Mouse (Mus musculus) gastrocnemius, postnatal 36 days (tissue): ENCODE data around the gene Egfl6. TPM values are rescaled to one million over a fixed set of nuclear protein-coding genes. Genes with fewer than 3 reads are reported as not detected.

ENCODE experiments used
- DNase-seq, 2 experiments: peaks; one replicate each; pipeline ENCODE4 v3.0.0; 2022
- intact Hi-C: fragments of 180-260 bp; cut with DNase I; formaldehyde crosslinking; loops from one replicate; pipeline ENCODE4 v1.15.1; 2025
- long read RNA-seq, 2 experiments: library from polyadenylated mRNA; stranded (forward); transcript quantifications; one replicate each; pipeline ENCODE4 v2.0.0; 2021
- total RNA-seq, 2 experiments: library from RNA; stranded (reverse); gene quantifications; 2 replicates each; pipeline ENCODE4 v1.2.3; 2021

The Egfl6 gene
- total RNA-seq = 1 to 10 TPM in 1 of 2 experiments, under 1 TPM in 1; 0.79 to 1.0 TPM
- long read RNA-seq, experiment 1 = 0 reads
- long read RNA-seq, experiment 2, partial matches to known transcripts = 0 of 2 reads
- long read RNA-seq, experiment 2, other reads (novel, unspliced or antisense) = 2 of 2 reads

DNA sequence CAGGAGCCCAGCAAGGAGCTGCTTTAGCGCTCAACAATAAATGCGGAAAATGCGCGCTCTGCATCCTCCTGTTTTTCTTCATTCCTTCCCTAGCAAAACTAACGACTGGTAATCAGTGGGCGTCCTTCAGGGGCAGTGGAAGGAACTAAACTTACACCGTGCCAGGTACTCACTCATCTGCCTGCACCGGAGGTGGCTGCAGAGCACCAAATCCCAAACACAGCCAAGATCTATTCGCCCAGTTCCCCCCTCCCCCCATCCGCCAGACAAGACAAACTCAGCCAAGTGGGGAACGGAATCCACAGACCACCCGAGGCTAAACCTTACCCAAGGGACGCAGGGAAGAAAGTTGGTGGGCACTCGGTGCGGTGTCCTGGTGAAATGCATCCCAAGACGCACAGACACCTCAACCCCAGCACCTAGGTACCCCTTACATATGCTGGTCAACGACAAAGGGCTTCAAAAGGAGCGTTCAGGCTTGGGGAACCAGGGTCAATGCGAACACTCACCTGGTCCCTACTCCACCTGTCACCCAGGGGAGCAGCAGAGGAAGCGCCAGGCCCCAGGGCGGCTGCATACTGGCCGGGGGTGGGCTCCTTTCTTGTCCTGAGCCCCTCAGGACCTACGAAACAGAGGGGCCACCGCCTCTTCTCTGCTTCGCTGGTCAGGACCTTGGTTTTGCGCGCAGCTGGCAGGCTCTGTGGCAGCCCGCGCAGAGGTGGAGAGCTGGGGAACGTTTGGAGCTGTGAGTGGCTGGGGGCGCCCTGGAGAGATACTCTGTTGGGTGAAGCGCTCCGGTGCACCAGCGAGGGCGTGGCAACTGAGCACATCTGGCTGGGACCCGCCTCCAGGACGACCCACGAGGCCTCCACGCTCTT lies at the start of gene Egfl6:
Gene Egfl6, minus strand, starts transcription at position 774 of the 878 bp plus-strand sequence.
- DNase-seq = no peak
- intact Hi-C loops = no loop called here

DNA sequence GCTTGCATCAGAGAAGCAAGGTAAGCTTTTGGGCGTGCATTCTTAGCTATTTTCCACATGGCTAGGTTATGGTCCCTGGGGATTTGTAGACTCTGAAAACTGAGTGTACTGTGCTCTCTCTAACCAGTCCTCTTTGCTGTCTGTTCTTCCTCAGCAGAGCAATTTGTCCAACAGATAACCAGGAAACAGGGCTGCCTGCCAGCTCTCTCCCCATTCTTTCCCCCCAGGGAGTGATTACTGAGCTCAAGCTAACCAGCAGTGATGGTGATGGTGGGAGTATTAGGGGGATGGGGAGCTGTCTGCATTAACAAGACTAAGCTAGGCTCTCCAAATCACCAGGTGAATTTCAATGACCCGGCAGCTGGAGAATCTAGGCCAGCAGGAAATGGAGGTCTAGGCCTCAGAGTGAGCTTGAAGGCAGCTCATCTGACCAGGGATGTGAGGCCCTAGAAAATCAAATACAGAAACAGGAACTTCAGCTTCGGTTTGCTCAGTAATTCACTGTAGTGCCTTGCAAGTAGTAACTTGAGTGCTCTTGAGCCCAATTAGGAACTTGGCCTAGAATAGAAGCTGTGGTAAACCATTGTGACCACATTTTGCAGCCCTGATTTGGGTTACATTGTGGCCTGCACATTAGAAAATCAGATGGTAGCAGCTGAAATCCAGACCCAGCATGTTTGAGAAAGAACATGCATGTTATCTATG lies 41.5 kb upstream of the Egfl6 start:
- intact Hi-C loops = no loop called here
- no peak for DNase-seq

DNA sequence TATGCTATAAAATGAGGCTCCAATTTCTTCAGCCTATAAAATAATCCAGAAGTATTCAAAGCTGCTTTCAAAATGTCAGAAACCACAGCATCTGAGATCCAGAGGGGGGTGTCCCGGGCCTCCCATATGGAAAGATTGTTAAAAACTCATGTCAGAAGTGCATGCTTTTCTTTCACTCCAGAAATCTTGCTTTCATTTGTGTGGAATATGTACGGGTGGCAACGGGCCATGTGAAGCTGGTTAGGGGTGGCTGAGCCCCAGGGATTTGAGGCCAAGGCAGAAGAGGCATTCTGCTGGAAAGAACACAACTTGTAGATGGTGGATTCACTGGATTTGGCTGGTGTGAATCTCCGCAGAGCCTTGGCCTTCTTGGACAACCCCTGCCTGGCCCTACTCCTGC lies 40.7 kb upstream of the Egfl6 start:
- intact Hi-C loops = no loop called here
- DNase-seq = no peak

DNA sequence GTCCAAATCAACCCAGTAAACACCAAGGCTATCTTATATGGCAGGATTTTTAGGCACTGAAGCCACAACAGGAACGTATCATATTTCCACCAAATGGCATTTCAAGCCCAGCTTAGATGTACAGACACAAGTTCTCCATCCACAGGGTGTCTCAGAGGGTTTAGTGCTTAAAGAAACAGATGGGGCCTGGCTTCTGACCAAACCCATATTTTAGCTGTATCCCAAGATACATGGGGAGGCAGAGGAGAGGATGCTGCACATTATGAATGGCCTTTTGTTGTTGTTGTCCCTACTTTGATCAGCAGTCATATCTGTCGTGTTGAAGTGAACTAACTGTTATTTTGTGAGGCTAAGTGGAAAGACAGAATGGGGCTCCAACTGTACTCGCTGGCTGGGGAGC lies 37.7 kb upstream of the Egfl6 start:
- no peak for DNase-seq
- intact Hi-C loops = no loop called here

DNA sequence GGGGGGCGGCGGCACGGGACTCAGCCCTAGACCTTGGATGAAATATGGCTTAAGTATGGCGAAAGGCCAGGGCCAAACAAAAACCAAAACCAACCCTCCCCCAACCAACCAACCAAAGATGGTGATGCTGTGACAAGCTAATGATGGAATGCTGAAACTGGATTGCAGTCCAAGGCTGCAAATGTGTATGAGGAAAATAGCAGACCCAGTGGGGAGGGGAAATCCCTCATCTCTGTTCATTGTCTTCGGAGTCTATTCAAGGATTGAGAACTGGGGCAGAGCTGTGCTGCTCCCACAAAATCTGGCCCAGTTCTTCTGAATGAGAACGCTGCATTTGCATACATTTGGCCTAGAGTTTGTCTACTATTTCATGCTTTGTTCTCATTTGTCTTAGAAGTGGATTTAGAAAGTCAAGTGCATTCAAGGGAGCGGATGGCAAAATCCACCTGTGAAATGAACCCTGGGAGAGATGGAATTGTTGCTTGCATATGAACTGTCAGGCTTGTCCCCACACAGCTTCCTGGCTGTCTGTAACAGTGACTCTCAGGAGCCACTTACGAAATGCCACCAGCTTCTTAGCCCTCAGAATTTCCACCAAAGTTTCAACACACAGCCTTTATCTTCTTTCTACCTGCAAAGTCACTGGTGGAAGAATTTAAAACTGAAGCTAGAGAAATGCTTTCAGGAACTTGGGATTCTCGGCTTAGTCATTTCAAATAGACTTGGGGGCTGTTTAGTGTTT lies 36.2 kb upstream of the Egfl6 start:
- DNase-seq = no peak
- intact Hi-C loops = no loop called here

DNA sequence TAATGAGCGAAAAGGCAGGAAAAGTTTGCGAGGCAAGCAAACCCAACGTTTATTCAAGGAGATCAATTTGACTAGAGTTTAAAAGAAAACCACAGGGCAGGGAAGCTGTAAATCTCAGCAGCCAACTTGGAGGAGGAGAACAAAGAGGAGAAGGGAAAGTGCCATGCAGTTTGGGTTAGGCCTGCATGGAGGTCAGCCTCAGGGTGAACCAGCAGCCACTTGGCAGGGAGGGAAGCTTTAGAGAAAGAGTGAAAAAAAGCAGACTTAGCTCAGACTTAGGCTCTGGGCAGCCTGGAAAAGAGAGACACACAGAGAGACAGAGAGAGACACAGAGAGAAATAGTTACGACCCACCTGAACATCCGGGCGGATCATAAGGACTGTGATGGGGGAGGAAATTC lies 35.4 kb upstream of the Egfl6 start:
- DNase-seq = no peak
- intact Hi-C loops = no loop called here

DNA sequence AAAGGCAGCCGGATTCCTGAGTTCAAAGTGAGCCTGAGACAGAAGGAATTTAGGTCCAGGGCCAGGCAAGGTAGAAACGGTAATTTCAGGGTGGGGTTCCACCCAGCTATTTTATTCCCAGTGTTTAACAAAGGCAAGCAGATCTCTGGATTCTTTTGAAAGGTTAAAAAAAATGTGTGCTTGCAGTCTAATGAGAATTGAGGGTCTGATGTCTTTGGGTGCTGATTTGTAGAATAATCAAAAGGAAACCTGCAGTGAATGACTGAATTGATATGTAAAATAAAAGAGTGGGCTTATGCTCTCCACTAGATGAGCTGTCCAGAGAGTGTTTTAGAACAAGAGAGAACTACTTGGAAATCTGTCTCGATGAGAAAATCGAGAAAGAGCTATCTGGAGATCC lies 33.6 kb upstream of the Egfl6 start:
- DNase-seq = no peak
- intact Hi-C loops = no loop called here

DNA sequence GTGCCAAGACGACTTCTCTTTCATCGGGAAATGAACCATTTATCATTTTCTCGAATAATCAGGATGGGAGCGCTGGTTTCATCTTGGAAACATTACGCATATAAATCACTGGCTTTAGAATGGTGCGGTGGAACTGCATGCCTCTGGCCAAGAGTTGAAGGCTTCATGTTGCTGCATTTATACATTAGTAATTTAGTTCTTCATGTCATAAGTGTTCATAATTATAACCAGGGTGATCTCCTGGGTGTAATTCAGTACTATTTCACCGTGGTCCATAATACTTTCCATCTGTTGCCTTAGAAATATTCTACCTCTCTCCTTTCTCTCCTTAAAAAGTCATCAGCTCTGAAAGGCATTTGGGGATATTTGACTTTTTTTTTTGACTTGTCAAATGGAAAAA lies 29.7 kb upstream of the Egfl6 start:
- no peak for DNase-seq
- intact Hi-C loops = no loop called here

DNA sequence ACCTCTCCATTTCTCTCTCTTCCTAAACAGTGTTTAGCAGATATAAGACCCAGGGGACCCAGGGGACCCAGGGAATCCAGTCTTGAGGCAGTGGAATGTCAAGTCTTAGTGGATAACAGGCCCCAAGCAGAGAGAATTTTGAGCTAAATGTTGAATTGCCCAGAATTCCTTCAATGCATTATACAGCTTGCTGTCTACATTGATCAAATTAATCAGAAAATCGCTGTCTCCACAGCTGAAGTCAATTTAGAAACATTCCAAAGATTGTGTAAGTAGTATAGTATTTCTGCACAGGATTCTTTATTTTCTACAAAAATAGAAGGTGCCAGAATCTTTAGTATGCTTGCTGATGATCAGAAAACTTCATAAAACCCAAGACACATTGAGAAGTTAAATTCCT lies 9.4 kb downstream of the Egfl6 start:
- DNase-seq = no peak
- intact Hi-C loops = no loop called here

DNA sequence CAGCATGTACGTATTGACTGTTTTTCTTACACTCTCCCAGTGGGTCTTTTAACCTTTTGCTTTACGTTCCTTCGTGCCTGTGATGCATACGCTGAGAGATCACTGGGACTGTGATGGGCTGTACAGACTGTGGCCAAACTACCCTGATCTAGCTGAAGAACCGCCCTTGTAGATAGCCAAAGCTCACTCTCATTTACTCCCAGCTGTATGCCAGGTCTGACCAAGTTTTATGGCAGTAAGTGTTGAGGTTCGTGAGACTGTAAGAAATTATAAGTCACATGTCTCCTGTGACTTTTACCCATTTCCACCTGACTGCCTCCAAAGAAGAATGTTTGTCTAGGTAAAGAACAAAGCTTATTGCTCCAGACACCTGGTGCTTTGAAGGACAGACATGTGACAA lies 19.5 kb downstream of the Egfl6 start:
- DNase-seq = no peak
- intact Hi-C loops = no loop called here

DNA sequence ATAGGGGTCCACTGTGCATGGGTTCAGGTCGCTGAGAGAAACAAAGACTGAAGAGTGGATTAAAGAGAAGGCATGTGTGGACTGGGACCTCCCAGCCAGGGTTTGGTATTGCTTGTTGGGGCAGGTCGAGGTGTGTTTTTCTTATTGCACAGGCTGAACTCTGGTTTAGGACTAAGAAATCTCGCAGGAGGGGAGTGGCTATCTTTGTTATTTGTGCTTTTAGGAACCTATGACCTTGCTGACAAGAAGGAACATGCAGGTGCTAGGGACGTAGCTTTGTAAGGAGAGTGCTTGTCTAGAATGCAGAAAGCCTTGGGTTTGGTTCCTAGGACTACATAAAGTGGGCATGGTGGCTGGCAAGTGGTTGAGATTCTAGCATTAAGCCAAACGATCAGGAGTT lies 20.1 kb downstream of the Egfl6 start:
- intact Hi-C loops = no loop called here
- DNase-seq = no peak

DNA sequence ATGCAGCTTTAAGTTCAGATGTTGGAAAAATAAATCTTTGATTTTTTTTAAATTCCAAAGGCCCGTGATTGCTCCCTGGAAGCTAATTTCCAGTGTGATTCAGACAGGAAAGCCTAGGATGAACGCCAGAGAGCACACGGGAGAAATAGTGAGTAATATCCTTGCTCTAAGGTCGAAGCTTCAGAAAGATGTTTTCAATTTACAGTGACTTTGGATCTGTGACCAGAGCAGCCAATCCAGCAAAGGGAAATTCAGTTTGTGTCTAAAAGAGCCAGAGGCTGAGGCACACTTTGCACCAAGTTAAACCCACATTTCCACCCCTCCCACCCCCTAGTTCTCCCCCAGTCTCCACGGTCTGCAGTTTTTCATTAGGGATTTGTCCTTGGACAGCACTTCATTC lies 20.6 kb downstream of the Egfl6 start:
- intact Hi-C loops = no loop called here
- DNase-seq = no peak

DNA sequence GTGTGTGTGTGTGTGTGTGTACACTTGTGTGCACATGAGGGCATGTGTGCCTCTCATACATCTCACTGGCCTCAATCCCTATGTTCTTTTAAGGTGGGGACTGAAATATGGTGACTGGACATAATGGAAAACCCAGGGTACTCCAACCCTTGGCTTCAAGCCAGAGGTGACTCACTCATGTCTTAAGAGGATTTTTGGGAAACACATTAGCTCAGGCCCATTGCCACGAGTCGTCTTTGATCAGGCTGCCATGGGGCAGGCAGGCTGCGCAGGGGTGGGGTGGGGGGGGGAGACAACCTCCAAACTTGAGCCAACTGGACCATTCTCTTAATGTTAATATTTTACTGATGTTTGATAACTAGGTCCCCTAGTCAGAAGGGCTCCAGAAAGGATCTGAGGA lies 26.2 kb downstream of the Egfl6 start:
- no peak for DNase-seq
- intact Hi-C loops = no loop called here

DNA sequence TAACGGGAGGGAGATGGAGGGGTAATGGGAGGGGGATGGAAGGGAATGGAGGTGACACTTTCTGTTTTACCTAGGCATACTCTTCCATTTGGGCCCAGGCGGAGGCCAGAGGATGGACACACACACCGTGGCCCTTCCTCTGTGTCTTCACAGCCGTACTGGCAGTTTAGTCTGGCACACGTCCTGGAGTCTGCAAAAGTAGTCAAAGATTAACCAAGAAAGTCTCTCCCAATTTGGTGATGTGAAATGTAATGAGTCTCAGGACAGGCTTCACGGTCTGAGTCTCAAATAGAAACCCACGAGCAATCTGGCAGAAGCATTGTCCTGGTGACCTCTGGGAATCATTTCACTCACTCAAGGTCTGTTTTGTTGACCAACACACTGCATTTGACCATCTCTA lies 33.2 kb downstream of the Egfl6 start:
- intact Hi-C loops = no loop called here
- DNase-seq = no peak

DNA sequence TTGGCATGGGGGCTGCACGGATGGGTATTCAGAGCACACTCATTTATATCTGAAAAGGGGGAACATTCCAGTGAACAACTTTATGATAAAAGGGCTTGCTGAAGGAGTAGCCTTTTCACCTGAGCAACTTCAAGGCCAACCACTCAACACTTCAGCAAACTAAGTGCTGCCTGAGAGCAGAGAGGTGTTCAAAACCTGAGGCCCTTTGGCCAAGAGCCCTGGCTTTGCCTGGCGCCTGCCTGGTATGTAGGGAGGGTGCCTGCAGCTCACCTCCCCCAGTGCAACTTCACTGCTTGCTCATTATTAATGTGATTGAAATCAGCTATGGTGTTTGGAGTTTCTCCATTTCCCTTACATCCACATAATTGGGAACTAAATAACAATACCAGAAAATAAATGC lies 39.0 kb downstream of the Egfl6 start:
- intact Hi-C loops = no loop called here
- DNase-seq = no peak

DNA sequence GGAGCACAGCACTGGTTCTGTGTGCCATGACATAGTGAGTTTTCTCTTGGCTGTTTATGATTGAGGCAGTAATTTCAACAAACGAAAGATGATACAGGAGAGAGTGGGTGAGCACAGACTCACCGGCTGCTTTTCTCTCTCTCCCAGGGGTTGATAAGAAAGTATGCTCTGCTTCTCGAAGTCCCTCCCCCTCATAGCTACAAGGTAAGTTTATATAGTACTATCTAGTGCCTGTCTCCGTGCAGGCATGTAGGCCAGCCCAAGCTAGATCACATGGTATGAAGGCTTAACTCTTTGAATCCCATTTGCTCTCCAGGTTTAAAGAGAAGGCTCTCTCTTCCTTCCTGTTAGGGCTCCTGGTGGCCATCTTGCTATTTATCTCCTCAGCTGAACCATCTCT lies 50.4 kb downstream of the Egfl6 start:
- no peak for DNase-seq
- intact Hi-C loops = no loop called here

DNA sequence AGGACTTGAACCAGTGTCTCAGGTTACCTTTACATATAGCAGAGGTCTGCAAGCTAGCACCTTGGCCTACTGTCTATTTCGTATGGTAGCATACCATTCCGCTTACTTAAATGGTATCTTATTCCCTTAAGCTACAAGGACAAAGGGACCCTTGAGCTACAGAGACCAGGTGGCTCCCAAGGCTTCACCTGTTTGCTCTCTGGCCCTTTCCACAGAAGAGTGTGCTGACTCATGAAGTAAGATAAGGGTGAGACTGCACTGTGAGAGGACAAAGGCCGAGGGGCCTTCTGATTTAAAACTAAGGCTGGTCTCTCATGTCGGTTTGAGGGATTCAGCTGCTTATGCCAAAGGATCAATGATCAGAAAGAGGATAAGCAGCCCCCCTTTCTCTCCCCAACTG lies 52.1 kb downstream of the Egfl6 start:
- DNase-seq = no peak
- intact Hi-C loops = no loop called here

DNA sequence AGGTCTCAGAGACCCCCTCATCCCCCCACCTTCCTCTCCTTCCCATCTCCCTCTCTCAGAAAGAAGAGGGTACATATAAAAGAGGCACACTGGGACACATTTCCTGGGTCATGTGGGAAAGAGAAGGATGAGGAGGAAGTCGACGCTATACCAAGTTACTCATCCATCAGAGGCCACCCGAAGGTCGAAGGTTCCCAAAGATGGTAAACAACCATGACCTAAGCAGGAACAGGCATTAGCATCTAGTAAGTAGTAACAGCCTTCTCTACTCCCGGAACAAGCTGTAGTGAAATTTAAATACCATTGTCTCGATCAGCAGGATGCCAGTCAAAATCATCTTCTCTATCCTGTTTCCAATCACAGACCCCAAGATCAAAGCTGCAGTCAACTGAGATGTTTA lies 53.8 kb downstream of the Egfl6 start:
- intact Hi-C loops = no loop called here
- DNase-seq = no peak

DNA sequence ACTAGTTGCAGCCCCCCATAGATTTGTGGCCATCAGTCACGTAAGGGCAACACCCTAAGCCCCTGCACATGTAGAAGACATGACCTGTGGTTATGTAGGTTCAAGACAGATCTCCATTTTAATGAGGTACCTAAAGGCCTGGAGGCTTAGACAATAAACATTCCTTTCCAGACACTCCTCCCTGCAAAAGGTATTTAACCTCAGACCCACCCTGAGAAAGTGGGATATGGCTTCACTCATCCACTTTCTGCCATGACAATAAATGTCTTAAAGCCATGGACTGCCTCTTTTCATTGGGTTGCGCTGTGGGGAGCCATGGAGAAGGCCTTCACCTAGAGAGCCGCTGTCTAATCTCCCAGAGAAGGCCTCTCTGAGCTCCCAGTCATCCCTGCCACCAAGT lies 57.4 kb downstream of the Egfl6 start:
- intact Hi-C loops = no loop called here
- no peak for DNase-seq

DNA sequence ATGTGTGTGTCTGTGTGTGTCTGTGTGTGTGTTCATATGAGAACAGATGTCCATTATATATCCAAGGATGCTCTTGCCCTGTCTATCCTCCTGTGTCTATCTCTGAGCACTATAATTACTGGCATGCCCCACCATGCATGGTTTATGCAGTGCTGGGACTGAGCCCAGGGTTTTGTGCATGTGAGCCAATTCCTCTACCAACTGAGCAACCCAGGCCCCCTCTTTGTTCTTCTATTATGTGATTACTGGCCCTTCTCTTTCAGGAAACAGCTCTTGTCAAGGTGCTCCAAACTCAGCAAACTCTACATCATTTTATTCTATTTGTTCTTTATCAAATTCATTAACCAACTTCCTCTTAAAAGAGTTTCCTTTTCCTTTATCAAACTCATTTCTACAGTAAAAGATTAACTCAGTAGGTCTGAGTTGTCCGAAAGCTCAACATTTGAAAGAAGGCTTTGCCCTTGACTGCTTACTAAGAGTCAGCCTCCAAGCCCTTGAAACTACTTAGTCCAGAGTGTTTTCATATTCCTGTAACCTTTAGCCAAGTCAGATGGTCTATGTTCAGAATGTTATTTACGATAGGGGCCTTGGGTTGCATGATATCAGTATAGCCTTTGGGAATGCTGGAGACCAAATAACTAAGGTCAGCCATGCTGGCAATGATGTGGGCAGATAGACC lies 59.7 kb downstream of the Egfl6 start:
- DNase-seq = no peak
- intact Hi-C loops = no loop called here

DNA sequence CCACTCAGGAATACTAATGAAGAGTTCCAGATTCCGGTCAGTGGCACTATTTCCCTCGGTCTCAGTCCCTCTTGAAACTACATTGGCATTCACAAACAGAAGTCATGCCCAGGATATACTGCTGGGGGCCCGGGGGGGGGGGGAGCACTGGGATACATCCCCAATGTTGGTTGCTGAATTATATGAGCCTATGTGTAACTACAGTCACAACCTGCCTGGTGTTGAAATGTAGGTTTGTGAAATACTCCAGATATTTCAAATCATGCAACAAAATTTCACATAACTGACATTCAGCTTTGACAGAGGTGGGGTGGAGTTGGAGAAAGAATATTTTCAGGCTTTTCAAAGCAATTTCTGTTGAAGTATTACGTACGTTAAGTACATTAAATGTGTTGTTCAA lies 64.7 kb downstream of the Egfl6 start:
- no peak for DNase-seq
- intact Hi-C loops = no loop called here
